Mouse (Mus musculus) CH12.LX (cell line): ENCODE measurements around the gene Polr1c. TPM values are rescaled to one million over a fixed set of nuclear protein-coding genes. Genes with fewer than 3 reads are reported as not detected.

ENCODE experiments used
- DNase-seq: peaks from one replicate; pipeline ENCODE4 v3.0.0-alpha.2; 2013; ENCODE audit errors: extremely low read depth
- H3K27ac ChIP-seq: 2 replicates; pipeline ENCODE4 v1.5.1; 2012; ENCODE audit warnings: low read depth, mild to moderate bottlenecking, control low read depth, moderate library complexity; ENCODE audit not compliant: insufficient read depth
- H3K27me3 ChIP-seq: replicated peaks from 2 replicates; pipeline ENCODE3; 2012; ENCODE audit warnings: inconsistent platforms
- H3K36me3 ChIP-seq, 2 experiments: replicated peaks in 1 of 2; 2 replicates each; pipeline versions ENCODE3 to v1.6.1; 2012; ENCODE audit warnings: inconsistent platforms in 1 of 2, low read length in 1 of 2, mild to moderate bottlenecking in 1 of 2, mixed read lengths in 1 of 2, moderate library complexity in 1 of 2; ENCODE audit not compliant: control insufficient read depth in 1 of 2, insufficient read depth in 1 of 2
- H3K4me1 ChIP-seq, 2 experiments: 2 replicates each; pipeline ENCODE4 v1.6.1; 2012; ENCODE audit warnings: inconsistent platforms in 1 of 2, moderate library complexity in 1 of 2; ENCODE audit not compliant: insufficient read depth in 2 of 2, control insufficient read depth in 1 of 2
- H3K4me2 ChIP-seq: 2 replicates; pipeline ENCODE4 v1.6.1; 2012; ENCODE audit warnings: low read depth, mild to moderate bottlenecking, control low read depth; ENCODE audit not compliant: poor library complexity, insufficient read depth, severe bottlenecking
- H3K4me3 ChIP-seq, 3 experiments: fragments of 150-350 bp in 1 of 3; sonication (generic) in 1 of 3; replicated peaks in 1 of 3; 2 replicates each; pipeline versions ENCODE3 to v1.5.1; 2011 to 2012; ENCODE audit warnings: low read depth in 2 of 3, low read length in 2 of 3, mild to moderate bottlenecking in 2 of 3, moderate library complexity in 2 of 3, control low read depth in 1 of 3, improper control_type of control experiment in 1 of 3, inconsistent platforms in 1 of 3, mixed read lengths in 1 of 3; ENCODE audit not compliant: poor library complexity in 1 of 3
- H3K79me2 ChIP-seq: replicated peaks from 2 replicates; pipeline ENCODE4 v1.6.1; 2012; ENCODE audit warnings: mild to moderate bottlenecking, moderate library complexity; ENCODE audit not compliant: control insufficient read depth, poor library complexity, insufficient read depth, severe bottlenecking; ENCODE audit errors: extremely low read depth
- H3K9ac ChIP-seq: 2 replicates; pipeline ENCODE4 v1.6.1; 2012; ENCODE audit warnings: low read depth, mild to moderate bottlenecking, control low read depth, moderate library complexity; ENCODE audit not compliant: insufficient read depth
- H3K9me3 ChIP-seq: replicated peaks from 2 replicates; pipeline ENCODE3; 2012; ENCODE audit warnings: low read length, inconsistent platforms, mixed read lengths
- BHLHE40 ChIP-seq: IDR thresholded peaks from 2 replicates; pipeline ENCODE4 v1.6.1; 2011; ENCODE audit warnings: mild to moderate bottlenecking, low read depth, low read length, improper control_type of control experiment
- CHD1 ChIP-seq: IDR thresholded peaks from 2 replicates; pipeline ENCODE4 v1.6.1; 2012; ENCODE audit warnings: low read depth, low read length, improper control_type of control experiment, inconsistent platforms
- CHD2 ChIP-seq: IDR thresholded peaks from 2 replicates; pipeline ENCODE4 v1.6.1; 2011; ENCODE audit warnings: low read length, improper control_type of control experiment
- CTCF ChIP-seq, 2 experiments: IDR thresholded peaks in 1 of 2; conservative IDR thresholded peaks in 1 of 2; 2 replicates each; pipeline ENCODE4 v1.5.1; 2011 to 2012; ENCODE audit warnings: low read depth in 2 of 2, low read length in 2 of 2, improper control_type of control experiment in 1 of 2, inconsistent platforms in 1 of 2, mild to moderate bottlenecking in 1 of 2, moderate library complexity in 1 of 2
- E2F4 ChIP-seq: IDR thresholded peaks from 2 replicates; pipeline ENCODE4 v1.6.1; 2011; ENCODE audit warnings: low read depth, low read length, improper control_type of control experiment; ENCODE audit not compliant: insufficient replicate concordance
- ELF1 ChIP-seq: IDR thresholded peaks from 2 replicates; pipeline ENCODE4 v1.6.1; 2014; ENCODE audit warnings: low read depth, mild to moderate bottlenecking, inconsistent platforms, low read length, improper control_type of control experiment
- EP300 ChIP-seq: IDR thresholded peaks from 2 replicates; pipeline ENCODE4 v1.6.1; 2011; ENCODE audit warnings: low read length, improper control_type of control experiment
- ETS1 ChIP-seq: conservative IDR thresholded peaks from 2 replicates; pipeline ENCODE4 v1.6.1; 2012; ENCODE audit warnings: low read depth, mild to moderate bottlenecking, inconsistent platforms, low read length, improper control_type of control experiment, moderate library complexity
- GABPA ChIP-seq: IDR thresholded peaks from 2 replicates; pipeline ENCODE4 v1.6.1; 2012; ENCODE audit warnings: low read depth, low read length, improper control_type of control experiment, inconsistent platforms; ENCODE audit not compliant: insufficient replicate concordance
- IRF4 ChIP-seq: IDR thresholded peaks from 2 replicates; pipeline ENCODE4 v1.6.1; 2014; ENCODE audit warnings: low read depth, mild to moderate bottlenecking, inconsistent platforms, low read length, improper control_type of control experiment
- JUND ChIP-seq: conservative IDR thresholded peaks from 2 replicates; pipeline ENCODE4 v1.6.1; 2011; ENCODE audit warnings: low read depth, low read length, improper control_type of control experiment
- KAT2A ChIP-seq: IDR thresholded peaks from 2 replicates; pipeline ENCODE4 v1.6.1; 2012; ENCODE audit warnings: low read length, improper control_type of control experiment, inconsistent platforms; ENCODE audit not compliant: insufficient replicate concordance
- MAZ ChIP-seq: IDR thresholded peaks from 2 replicates; pipeline ENCODE4 v1.6.1; 2012; ENCODE audit warnings: low read depth, mild to moderate bottlenecking, inconsistent platforms, low read length, improper control_type of control experiment, moderate library complexity
- MEF2A ChIP-seq: IDR thresholded peaks from 2 replicates; pipeline ENCODE4 v1.6.1; 2014; ENCODE audit warnings: low read depth, mild to moderate bottlenecking, inconsistent platforms, low read length, improper control_type of control experiment, borderline replicate concordance
- MXI1 ChIP-seq: IDR thresholded peaks from 2 replicates; pipeline ENCODE4 v1.6.1; 2011; ENCODE audit warnings: mild to moderate bottlenecking, low read depth, low read length, improper control_type of control experiment
- NELFE ChIP-seq: IDR thresholded peaks from 2 replicates; pipeline ENCODE4 v1.6.1; 2011; ENCODE audit warnings: low read depth, low read length, improper control_type of control experiment
- NRF1 ChIP-seq: IDR thresholded peaks from 2 replicates; pipeline ENCODE4 v1.6.1; 2014; ENCODE audit warnings: low read depth, mild to moderate bottlenecking, inconsistent platforms, low read length, improper control_type of control experiment, moderate library complexity
- SIN3A ChIP-seq: IDR thresholded peaks from 2 replicates; pipeline ENCODE4 v1.6.1; 2012; ENCODE audit warnings: low read length, improper control_type of control experiment, inconsistent platforms
- TBP ChIP-seq: conservative IDR thresholded peaks from 2 replicates; pipeline ENCODE4 v1.6.1; 2011; ENCODE audit warnings: low read depth, low read length, improper control_type of control experiment
- USF1 ChIP-seq: IDR thresholded peaks from 2 replicates; pipeline ENCODE4 v1.6.1; 2014; ENCODE audit warnings: low read depth, mild to moderate bottlenecking, inconsistent platforms, low read length, improper control_type of control experiment
- USF2 ChIP-seq: conservative IDR thresholded peaks from 2 replicates; pipeline ENCODE4 v1.6.1; 2011; ENCODE audit warnings: low read depth, low read length, improper control_type of control experiment
- ZKSCAN1 ChIP-seq: IDR thresholded peaks from 2 replicates; pipeline ENCODE4 v1.6.1; 2012; ENCODE audit warnings: low read depth, inconsistent platforms, low read length, improper control_type of control experiment, borderline replicate concordance
- ZMIZ1 ChIP-seq: IDR thresholded peaks from 2 replicates; pipeline ENCODE4 v1.6.1; 2012; ENCODE audit warnings: low read depth, mild to moderate bottlenecking, inconsistent platforms, low read length, improper control_type of control experiment
- ZNF384 ChIP-seq: IDR thresholded peaks from 2 replicates; pipeline ENCODE4 v1.6.1; 2012; ENCODE audit warnings: low read depth, low read length, improper control_type of control experiment, inconsistent platforms
- dilution Hi-C: fragments of 300-500 bp; cut with MboI; formaldehyde crosslinking; loops from 2 replicates; pipeline ENCODE4 v1.14.3; 2020; ENCODE audit warnings: low sequenced_read_pairs; ENCODE audit not compliant: extremely low pct_unique_long_range_greater_than_20kb, extremely low pct_ligation_motif_present
- in situ Hi-C: fragments of 300-500 bp; cut with MboI; formaldehyde crosslinking; loops from 3 replicates; pipeline ENCODE4 v1.14.3; 2019; ENCODE audit warnings: low sequenced_read_pairs, low pct_ligation_motif_present, low pct_unique_long_range_greater_than_20kb, mixed read lengths
- polyA plus RNA-seq: library from polyadenylated mRNA; unstranded; fragments of >175 nt; gene quantifications from 2 replicates; pipeline ENCODE4 v1.2.1, GENCODE M21; 2012; ENCODE audit warnings: low read depth; ENCODE audit not compliant: insufficient read length
- total RNA-seq, 2 experiments: library from RNA; depleted of rRNA; stranded (reverse); fragments of 300-350 nt in 1 of 2; fragments of >200 nt in 1 of 2; gene quantifications; 2 replicates each; pipeline ENCODE4 v1.2.3; 2012 to 2014

The Polr1c gene
- total and polyA plus RNA-seq, 3 experiments: 356 to 433 (median 367) TPM

- Histone ChIP-seq H3K4me1 (peaks cover 5 to 14% of the 10 kb centered on the region in 2 experiments), H3K27me3 (no peaks in the 10 kb centered on the region), H3K9ac (no peak overlapping the region), H3K79me2 (no peaks in the 10 kb centered on the region), H3K27ac (no peak overlapping the region), H3K9me3 (no peaks in the 10 kb centered on the region), H3K4me2 (no peak overlapping the region), H3K4me3 (no peak overlapping the region), H3K36me3 (peaks cover 51 to 66% of the 10 kb centered on the region in 2 experiments)
- no peak for TF ChIP-seq CTCF (conservative IDR thresholded peaks at IDR 0.05 in 1 of 2, IDR thresholded peaks at IDR 0.05 in 1 of 2; ENCODE audit: low read depth in 2 of 2, low read length in 2 of 2)
- no peak for TF ChIP-seq ZMIZ1
- no peak for TF ChIP-seq TBP
- no peak for TF ChIP-seq USF2
- TF ChIP-seq KAT2A: no peak
- TF ChIP-seq MXI1: no peak
- no peak for TF ChIP-seq MAZ
- no peak for TF ChIP-seq ZKSCAN1
- TF ChIP-seq BHLHE40: no peak
- no peak for TF ChIP-seq CHD1
- DNase-seq: no peak
- in situ Hi-C loops (no loop called here), dilution Hi-C loops (no loop called here)
These were observed 7.3 kb upstream of the Polr1c start for GRCm38 (mm10) chr17:46255147-46255546.

DNA sequence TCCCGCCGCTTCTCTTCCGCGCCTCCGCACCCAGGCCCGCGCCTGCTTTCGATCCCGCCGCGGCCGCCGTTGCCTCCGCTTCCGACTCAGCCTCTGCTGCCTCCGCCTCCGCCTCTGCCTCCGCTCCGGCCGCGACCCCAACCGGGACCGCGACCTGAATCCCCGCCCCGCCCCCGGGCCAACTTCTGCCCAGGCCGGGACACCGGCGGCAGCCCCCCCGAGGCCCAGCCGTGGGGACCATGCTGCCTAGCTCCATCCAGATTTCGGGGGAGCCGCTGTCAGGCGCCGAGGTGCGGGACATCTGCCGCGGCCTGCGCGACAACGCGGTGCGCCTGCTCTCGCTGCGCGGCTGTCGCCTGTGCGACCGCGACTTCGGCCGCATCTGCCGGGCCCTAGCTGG, 6.3 kb upstream of the Polr1c start:
- peak overlapping the region in 2 of 3 experiments; percentile 60 to 62 for H3K4me3 ChIP-seq
- H3K36me3 ChIP-seq: peaks cover 48 to 66% of the 10 kb centered on the region in 2 experiments
- peaks cover 8 to 23% of the 10 kb centered on the region in 2 experiments for H3K4me1 ChIP-seq
- H3K4me2 ChIP-seq: peak overlapping the region; percentile 87
- H3K27me3 ChIP-seq: no peaks in the 10 kb centered on the region
- peak overlapping the region; percentile 30; the same call in 1 of the 2 replicates for H3K9ac ChIP-seq
- dilution Hi-C loops: no loop called here
- H3K9me3 ChIP-seq: no peaks in the 10 kb centered on the region
- TF ChIP-seq NRF1 (0 out of 2 replicates have a peak, but pooled peaks have one; percentile 24), ZKSCAN1 (no peak)
- in situ Hi-C loops: no loop called here
- no peaks in the 10 kb centered on the region for H3K79me2 ChIP-seq
- no peak for DNase-seq
- H3K27ac ChIP-seq: no peak overlapping the region

DNA sequence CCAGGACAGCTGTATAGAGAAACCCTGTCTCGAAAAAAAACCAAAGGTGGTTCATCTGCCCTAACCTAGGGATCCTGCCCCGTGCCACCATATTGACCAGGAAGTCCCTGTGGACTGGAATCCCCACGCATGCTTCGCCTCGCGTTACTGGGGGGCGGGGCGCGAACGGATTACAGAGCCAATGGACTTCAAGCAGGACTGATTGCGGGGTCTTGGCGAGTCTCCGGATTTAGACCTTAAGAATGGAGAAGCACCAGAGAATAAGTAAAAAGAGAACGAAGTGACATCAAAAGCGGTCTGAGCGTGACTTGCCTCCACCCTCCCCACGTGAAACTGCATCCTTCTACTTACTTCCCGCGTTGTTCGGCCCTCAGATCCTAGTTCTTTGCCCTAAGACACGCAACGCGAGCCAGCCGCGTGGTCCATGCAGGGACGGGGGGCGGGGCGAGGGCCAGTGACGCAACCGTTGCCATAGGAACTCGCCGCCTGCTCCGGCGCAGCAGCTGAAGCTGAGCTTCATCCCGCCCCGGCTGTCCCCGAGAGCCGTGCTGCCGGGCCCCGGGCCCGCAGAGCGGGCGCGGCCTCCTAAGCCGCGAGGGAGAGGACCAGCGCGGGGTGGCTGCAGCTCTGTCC, 5.7 kb upstream of the Polr1c start, which contains the start of gene Lrrc73:
TSS of gene Lrrc73 (plus strand) at position 80 of the 633 bp plus-strand sequence.
- peaks cover 9 to 28% of the 10 kb centered on the region in 2 experiments for H3K4me1 ChIP-seq
- H3K27me3 ChIP-seq: no peaks in the 10 kb centered on the region
- H3K9me3 ChIP-seq: no peaks in the 10 kb centered on the region
- H3K27ac ChIP-seq: peak within 1 kb of the TSS; percentile 25; the same call in 1 of the 2 replicates
- DNase-seq: peak; percentile 84
- dilution Hi-C loops (no loop called here), in situ Hi-C loops (no loop called here)
- peak within 1 kb of the TSS; percentile 50 to 62 (median 60) for H3K4me3 ChIP-seq
- peak within 1 kb of the TSS; percentile 65 for H3K9ac ChIP-seq
- H3K4me2 ChIP-seq: peak within 1 kb of the TSS; percentile 87
- peaks cover 5% of the 10 kb centered on the region for H3K79me2 ChIP-seq
- peaks cover 42 to 65% of the 10 kb centered on the region in 2 experiments for H3K36me3 ChIP-seq
- TF ChIP-seq IRF4 (no peak), GABPA (no peak), TBP (no peak), SIN3A (peak; percentile 87), NELFE (peak; percentile 54), ZKSCAN1 (no peak), EP300 (no peak), E2F4 (no peak), ELF1 (peak; percentile 62), MAZ (no peak), MEF2A (no peak), USF1 (no peak), JUND (no peak), ETS1 (no peak), ZNF384 (no peak), CHD1 (no peak), ZMIZ1 (no peak; the same call in 1 of the 2 replicates), CHD2 (peak; percentile 10; the same call in 1 of the 2 replicates)
